In the genomic region with DNA sequence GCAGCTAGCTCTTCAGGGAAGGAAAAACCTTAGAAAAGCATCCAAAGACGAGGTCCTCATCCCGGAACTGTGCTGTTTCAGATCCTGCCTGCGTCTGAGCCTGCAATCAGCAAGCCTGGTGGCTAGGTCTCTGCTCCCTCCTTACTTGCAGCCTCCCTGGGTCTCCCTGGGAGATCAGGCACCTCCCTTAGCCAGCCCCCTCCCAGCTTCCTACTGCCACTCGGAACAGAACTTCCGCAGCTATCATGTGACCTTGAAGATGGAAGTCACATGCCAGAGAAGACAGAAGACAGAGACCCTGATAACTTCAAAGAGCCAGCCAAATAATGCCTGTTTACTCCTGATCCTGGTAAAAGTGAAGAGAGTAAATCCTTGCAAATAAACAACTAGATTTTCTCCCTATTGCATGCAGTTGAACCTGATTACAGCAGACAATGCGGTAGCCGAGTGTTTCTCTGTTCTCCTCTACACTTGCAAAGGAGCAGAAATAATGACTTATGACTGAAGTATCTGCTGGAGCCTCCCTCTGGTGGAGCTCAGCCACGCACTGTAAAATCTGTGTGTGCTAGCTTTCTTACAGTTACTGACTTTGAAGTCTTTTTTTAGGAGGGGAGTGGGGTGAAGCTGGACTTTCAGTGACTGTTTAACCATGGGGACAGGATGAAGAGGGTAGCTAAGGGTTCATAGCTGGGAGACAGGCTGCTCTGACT, we compare ENCODE assay signal across 8 mouse cellular contexts. TPM values are rescaled to one million over a fixed set of nuclear protein-coding genes. Genes with fewer than 3 reads are reported as not detected.
DNase-seq lines count a peak whose midpoint lies in the region; ATAC-seq and TF ChIP-seq lines count a peak whose summit lies in the region.

No protein-coding gene starts in this region.

- no peaks in the 10 kb centered on the region for H3K79me2 ChIP-seq in liver, adult 2 months (ENCODE audit: control insufficient read depth, insufficient read depth, low read length)

- DNase-seq in right cerebral cortex, postnatal 10 days (ENCODE audit: low spot score in 2 of 2) = peak; percentile 49 to 64
- no peak for DNase-seq in right cerebral cortex, adult 18-20 months
- DNase-seq in liver, adult 2 months (ENCODE audit: extremely low read depth, low read depth, low spot score) = peak; percentile 28
- no peak for DNase-seq in embryo, embryonic 10 days (ENCODE audit: low spot score)
- no peak for DNase-seq in layer of hippocampus, postnatal 25 days (ENCODE audit: extremely low spot score in 1 of 2, low spot score in 1 of 2)

- WGBS in bone marrow, adult 2 months = 16% methylated on average over 8 of the region's 8 CpGs
- WGBS in heart, embryonic 16.5 days = 25% methylated on average over 8 of the region's 8 CpGs
- WGBS in liver, adult 2 months = 75% methylated on average over 8 of the region's 8 CpGs
- 58% methylated on average over 8 of the region's 8 CpGs for whole genome bisulfite sequencing in small intestine, adult 2 months

- peaks cover 17% of the 10 kb centered on the region for H3K4me1 ChIP-seq in bone marrow, adult 2 months (ENCODE audit: control insufficient read depth, insufficient read depth, low read length)
- peaks cover 15% of the 10 kb centered on the region for H3K4me1 ChIP-seq in heart, embryonic 16.5 days (ENCODE audit: control insufficient read depth, insufficient read depth, low read length)
- H3K4me1 ChIP-seq in liver, adult 2 months (ENCODE audit: control insufficient read depth, insufficient read depth, low read length) = no peaks in the 10 kb centered on the region
- H3K4me1 ChIP-seq in small intestine, adult 2 months (ENCODE audit: control insufficient read depth, insufficient read depth, insufficient read length, low read length) = peaks cover 17% of the 10 kb centered on the region

- no peaks in the 10 kb centered on the region for H3K9me3 ChIP-seq in heart, embryonic 16.5 days (replicated peaks; ENCODE audit: control insufficient read depth, low read length)

- peak overlapping the region; percentile 52 for H3K4me3 ChIP-seq in bone marrow, adult 2 months (replicated peaks; ENCODE audit: control insufficient read depth, low read depth, low read length)
- peak overlapping the region; percentile 30 for H3K4me3 ChIP-seq in heart, embryonic 16.5 days (ENCODE audit: low read length)
- peak overlapping the region; percentile 11 for H3K4me3 ChIP-seq in liver, adult 2 months (ENCODE audit: insufficient read depth, low read depth, low read length)
- H3K4me3 ChIP-seq in small intestine, adult 2 months (ENCODE audit: low read depth, low read length) = peak overlapping the region; percentile 31

- peak; percentile 50; the same call in 1 of the 2 replicates for ATAC-seq in heart, embryonic 16.5 days (replicated peaks; ENCODE audit: extremely low read depth, insufficient read depth, low FRiP score)

- peak overlapping the region; percentile 55 for H3K27ac ChIP-seq in bone marrow, adult 2 months (ENCODE audit: control insufficient read depth, insufficient read depth, low read depth, low read length, poor library complexity)
- peak overlapping the region; percentile 41; the same call in 1 of the 2 replicates for H3K27ac ChIP-seq in heart, embryonic 16.5 days (ENCODE audit: low read length)
- peak overlapping the region; percentile 3; the same call in 1 of the 2 replicates for H3K27ac ChIP-seq in liver, adult 2 months (replicated peaks; ENCODE audit: insufficient read depth, low read depth, low read length)
- H3K27ac ChIP-seq in small intestine, adult 2 months (ENCODE audit: insufficient read depth, low read depth, low read length) = no peak overlapping the region; the same call in 1 of the 2 replicates

- H3K27me3 ChIP-seq in heart, embryonic 16.5 days (ENCODE audit: control insufficient read depth, insufficient read depth, low read length) = no peaks in the 10 kb centered on the region
- no peaks in the 10 kb centered on the region for H3K27me3 ChIP-seq in liver, adult 2 months (ENCODE audit: control insufficient read depth, insufficient read depth, low read length)
- no peaks in the 10 kb centered on the region for H3K27me3 ChIP-seq in small intestine, adult 2 months (ENCODE audit: control insufficient read depth, insufficient read depth, low read length)

- H3K36me3 ChIP-seq in heart, embryonic 16.5 days (ENCODE audit: control insufficient read depth, insufficient read depth) = no peaks in the 10 kb centered on the region
- H3K36me3 ChIP-seq in liver, adult 2 months (ENCODE audit: control insufficient read depth, insufficient read depth, low read length) = no peaks in the 10 kb centered on the region
- no peaks in the 10 kb centered on the region for H3K36me3 ChIP-seq in small intestine, adult 2 months (ENCODE audit: control insufficient read depth, insufficient read depth, low read length)

- TF ChIP-seq POLR2A in bone marrow, adult 2 months (IDR thresholded peaks at IDR 0.05; ENCODE audit: borderline replicate concordance, control insufficient read depth, low read depth, low read length) = peak; percentile 60
- TF ChIP-seq POLR2A in liver, adult 2 months (IDR thresholded peaks at IDR 0.05; ENCODE audit: extremely low read depth, insufficient read depth, low read length) = 0 out of 2 replicates have a peak, but pooled peaks have one; percentile 25
- TF ChIP-seq POLR2A in small intestine, adult 2 months (IDR thresholded peaks at IDR 0.05; ENCODE audit: low read depth, low read length) = no peak

- no peak for TF ChIP-seq CTCF in bone marrow, adult 2 months (IDR thresholded peaks at IDR 0.05; ENCODE audit: control insufficient read depth, insufficient read depth, low read length)
- no peak for TF ChIP-seq CTCF in liver, adult 2 months (IDR thresholded peaks at IDR 0.05; ENCODE audit: low read depth, low read length)
- no peak for TF ChIP-seq CTCF in small intestine, adult 2 months (IDR thresholded peaks at IDR 0.05; ENCODE audit: extremely low read depth, insufficient read length, insufficient replicate concordance, low read depth, low read length)

- H3K9ac ChIP-seq in heart, embryonic 16.5 days (ENCODE audit: low read length) = peak overlapping the region; percentile 58
- H3K9ac ChIP-seq in liver, adult 2 months (ENCODE audit: low read depth, low read length) = peak overlapping the region; percentile 17; the same call in 1 of the 2 replicates

- H3K4me2 ChIP-seq in heart, embryonic 16.5 days (ENCODE audit: low read depth, low read length) = peak overlapping the region; percentile 52

RNA-seq across cellular contexts. Expression of a gene that starts 22.7 kb away (rescaled TPM):
- 88.4 and 115 TPM in 2 replicates for polyA plus RNA-seq in bone marrow, adult 2 months (2011; ENCODE audit: insufficient read depth, insufficient read length, low replicate concordance, missing spikeins)
- polyA plus RNA-seq in heart, embryonic 16.5 days (2015; fragmentation: Nextera tagmentation; extraction: Ambion mirVana) = 22.7 and 24.3 TPM in 2 replicates
- total RNA-seq in liver, adult 2 months (2014; rRNA removed) = 61.4 and 66.4 TPM in 2 replicates
- 20.9 and 22.1 TPM in 2 replicates for polyA plus RNA-seq in liver, adult 2 months (2012; rRNA removed)
- polyA plus RNA-seq in small intestine, adult 2 months (2012; rRNA removed) = 9.6 and 19.6 TPM in 2 replicates
- total RNA-seq in layer of hippocampus, postnatal 25 days (2021) = 100 to 1,000 TPM; 109 to 116 TPM

Comparison
In these comparisons a context has a peak if more than half of its experiments do, and no peak if none do; other contexts are left out.
1. DNase-seq: peak in right cerebral cortex, postnatal 10 days (2 of 2) and liver, adult 2 months (single experiment); none in right cerebral cortex, adult 18-20 months (single experiment), embryo, embryonic 10 days (single experiment) and layer of hippocampus, postnatal 25 days (0 of 2).
2. Peak in every context shown above with its lines, with median percentiles within 50 percentile points of each other: H3K4me3 ChIP-seq.